13 mouse cellular contexts compared by ENCODE assay signal in genomic region chr9:64195554-64195953, GRCm38 (mm10). TPM values are rescaled to one million over a fixed set of nuclear protein-coding genes. Genes with fewer than 3 reads are reported as not detected.
DNase-seq lines count a peak whose midpoint lies in the region; ATAC-seq lines count a peak whose summit lies in the region.
"Had no signal": no experiment of that assay in that cellular context is flagged by ENCODE, and none has a peak within 500 bp of the region (broad histone marks: within the 10 kb centered on the region; RNA-seq: fewer than 3 reads in every experiment).

No protein-coding gene starts in this region.

- no peak overlapping the region for H3K9ac ChIP-seq in embryonic facial prominence, embryonic 15.5 days
- no peak overlapping the region for H3K9ac ChIP-seq in forebrain, embryonic 15.5 days (replicated peaks)
- H3K9ac ChIP-seq: hindbrain, embryonic 15.5 days; liver, embryonic 14.5 days; stomach, embryonic 15.5 days had no signal

- WGBS in embryonic facial prominence, embryonic 15.5 days = 56% methylated on average over 4 of the region's 4 CpGs
- 86% methylated on average over 4 of the region's 4 CpGs for WGBS in forebrain, embryonic 15.5 days

- H3K27ac ChIP-seq in embryonic facial prominence, embryonic 15.5 days (replicated peaks) = 0 out of 2 replicates have a peak overlapping the region, but pooled peaks have one; percentile 45
- no peak overlapping the region for H3K27ac ChIP-seq in forebrain, embryonic 15.5 days (replicated peaks)
- H3K27ac ChIP-seq: hindbrain, embryonic 15.5 days; kidney, postnatal 0 days; liver, embryonic 14.5 days; stomach, embryonic 15.5 days had no signal

- H3K9me3 ChIP-seq in embryonic facial prominence, embryonic 15.5 days (replicated peaks) = no peaks in the 10 kb centered on the region
- H3K9me3 ChIP-seq in forebrain, embryonic 15.5 days = no peaks in the 10 kb centered on the region
- H3K9me3 ChIP-seq: hindbrain, embryonic 15.5 days; stomach, embryonic 15.5 days had no signal

- peaks cover 39% of the 10 kb centered on the region for H3K36me3 ChIP-seq in embryonic facial prominence, embryonic 15.5 days
- peaks cover 19% of the 10 kb centered on the region for H3K36me3 ChIP-seq in forebrain, embryonic 15.5 days

- H3K4me3 ChIP-seq in embryonic facial prominence, embryonic 15.5 days (replicated peaks) = no peak overlapping the region
- no peak overlapping the region for H3K4me3 ChIP-seq in forebrain, embryonic 15.5 days
- H3K4me3 ChIP-seq: hindbrain, embryonic 15.5 days; stomach, embryonic 15.5 days had no signal

- no peak overlapping the region for H3K4me2 ChIP-seq in embryonic facial prominence, embryonic 15.5 days (replicated peaks)
- no peak overlapping the region for H3K4me2 ChIP-seq in forebrain, embryonic 15.5 days (replicated peaks)
- H3K4me2 ChIP-seq: hindbrain, embryonic 15.5 days; midbrain, embryonic 11.5 days; stomach, embryonic 15.5 days had no signal

- H3K27me3 ChIP-seq in embryonic facial prominence, embryonic 15.5 days = no peaks in the 10 kb centered on the region
- no peaks in the 10 kb centered on the region for H3K27me3 ChIP-seq in forebrain, embryonic 15.5 days
- H3K27me3 ChIP-seq: hindbrain, embryonic 15.5 days; stomach, embryonic 15.5 days had no signal

- H3K4me1 ChIP-seq in embryonic facial prominence, embryonic 15.5 days = no peaks in the 10 kb centered on the region
- H3K4me1 ChIP-seq in forebrain, embryonic 15.5 days = no peaks in the 10 kb centered on the region
- H3K4me1 ChIP-seq: hindbrain, embryonic 15.5 days had no signal

- peak; percentile 35 for DNase-seq in kidney, adult 9 months
- no peak for DNase-seq in kidney, postnatal 36 days
- DNase-seq in layer of hippocampus, adult 9-11 months = peak; percentile 83
- DNase-seq in right cerebral cortex, postnatal 10 days (ENCODE audit: low spot score in 2 of 2) = peak; percentile 66 to 71
- no peak for DNase-seq in cerebellum, adult 18-20 months
- DNase-seq in spleen, postnatal 10 days (ENCODE audit: low spot score in 2 of 2) = no peak

- no peak; the same call in 1 of the 2 replicates for ATAC-seq in embryonic facial prominence, embryonic 15.5 days (ENCODE audit: insufficient number of reproducible peaks, low FRiP score, low TSS enrichment, low read depth)
- ATAC-seq in forebrain, embryonic 15.5 days (replicated peaks) = no peak

RNA-seq across cellular contexts. Expression of gene Snapc5, which starts 16.5 kb away (rescaled TPM):
- 30.2 and 35.3 TPM in 2 replicates for polyA plus RNA-seq in embryonic facial prominence, embryonic 15.5 days (2015; fragmentation: Nextera tagmentation; extraction: Ambion mirVana)
- 35.4 and 39.0 TPM in 2 replicates for polyA plus RNA-seq in forebrain, embryonic 15.5 days (2015; fragmentation: Nextera tagmentation; extraction: Ambion mirVana)

RNA-seq across cellular contexts. Expression of gene Rpl4, which starts 22.4 kb away (rescaled TPM):
- polyA plus RNA-seq in embryonic facial prominence, embryonic 15.5 days (2015; fragmentation: Nextera tagmentation; extraction: Ambion mirVana) = 1,153 and 1,206 TPM in 2 replicates
- polyA plus RNA-seq in forebrain, embryonic 15.5 days (2015; fragmentation: Nextera tagmentation; extraction: Ambion mirVana) = 734 and 758 TPM in 2 replicates

RNA-seq across cellular contexts. Expression of gene Zwilch, which starts 22.6 kb away (rescaled TPM):
- 16.3 and 19.5 TPM in 2 replicates for polyA plus RNA-seq in embryonic facial prominence, embryonic 15.5 days (2015; fragmentation: Nextera tagmentation; extraction: Ambion mirVana)
- polyA plus RNA-seq in forebrain, embryonic 15.5 days (2015; fragmentation: Nextera tagmentation; extraction: Ambion mirVana) = 8.8 and 11.7 TPM in 2 replicates

RNA-seq across cellular contexts. Expression of gene Uchl4, which starts 39.4 kb away (rescaled TPM):
- 2.1 and 3.2 TPM in 2 replicates for polyA plus RNA-seq in embryonic facial prominence, embryonic 15.5 days (2015; fragmentation: Nextera tagmentation; extraction: Ambion mirVana)
- polyA plus RNA-seq in forebrain, embryonic 15.5 days (2015; fragmentation: Nextera tagmentation; extraction: Ambion mirVana) = 1.8 and 2.0 TPM in 2 replicates

RNA-seq across cellular contexts. Expression of gene Map2k1, which starts 57.9 kb away (rescaled TPM):
- polyA plus RNA-seq in embryonic facial prominence, embryonic 15.5 days (2015; fragmentation: Nextera tagmentation; extraction: Ambion mirVana) = 99.5 and 100 TPM in 2 replicates
- 46.0 and 47.8 TPM in 2 replicates for polyA plus RNA-seq in forebrain, embryonic 15.5 days (2015; fragmentation: Nextera tagmentation; extraction: Ambion mirVana)

Comparison
In these comparisons a context has a peak if more than half of its experiments do, and no peak if none do; other contexts are left out.
1. DNase-seq: peak in kidney, adult 9 months (single experiment), layer of hippocampus, adult 9-11 months (single experiment) and right cerebral cortex, postnatal 10 days (2 of 2); none in kidney, postnatal 36 days (0 of 2), cerebellum, adult 18-20 months (0 of 2) and spleen, postnatal 10 days (0 of 2).